Mouse (Mus musculus): ENCODE data around the gene Tm4sf5. TPM values are rescaled to one million over a fixed set of nuclear protein-coding genes. Genes with fewer than 3 reads are reported as not detected.
A peak's percentile ranks its signal among the peaks of the same experiment; 100 is the strongest.
"Not testable (repeated sequence)": the region's sequence is repeated elsewhere in the genome, so short reads cannot be mapped to it uniquely, and the experiment has no call there.

Gene Tm4sf5
- polyA plus RNA-seq, 1 experiment from 2014 or later: 2.3 TPM

- Histone ChIP-seq H3K4me1 (ENCODE audit: control insufficient read depth, low read depth, low read length) (peaks cover 9% of the 10 kb centered on the region), H3K36me3 (ENCODE audit: control insufficient read depth, insufficient read depth) (peaks cover 10% of the 10 kb centered on the region), H3K27me3 (ENCODE audit: control insufficient read depth, insufficient read depth, low read depth, low read length) (no peaks in the 10 kb centered on the region), H3K9me3 (replicated peaks; ENCODE audit: control insufficient read depth, low read length) (no peaks in the 10 kb centered on the region), H3K27ac (ENCODE audit: low read length) (no peak overlapping the region), H3K9ac (ENCODE audit: low read depth, low read length) (no peak overlapping the region), H3K4me3 (ENCODE audit: low read depth, low read length) (peak overlapping the region; percentile 85), H3K4me2 (ENCODE audit: low read depth, low read length) (peak overlapping the region; percentile 82)
- no peak for ATAC-seq (ENCODE audit: low read depth)
- 82% methylated on average over 12 of the region's 12 CpGs for WGBS (ENCODE audit: insufficient replicate concordance)
Measured at GRCm38 (mm10) chr11:70526211-70526610, 21.2 kb downstream of the Tm4sf5 start.

GRCm38 (mm10) chr11:70528610-70529009 lies 23.6 kb downstream of the Tm4sf5 start:
- Histone ChIP-seq H3K36me3 (ENCODE audit: control insufficient read depth, insufficient read depth) (peaks cover 10% of the 10 kb centered on the region), H3K9me3 (replicated peaks; ENCODE audit: control insufficient read depth, low read length) (no peaks in the 10 kb centered on the region), H3K9ac (ENCODE audit: low read depth, low read length) (no peak overlapping the region), H3K27ac (ENCODE audit: low read length) (no peak overlapping the region), H3K27me3 (ENCODE audit: control insufficient read depth, insufficient read depth, low read depth, low read length) (no peaks in the 10 kb centered on the region), H3K4me2 (ENCODE audit: low read depth, low read length) (no peak overlapping the region), H3K4me1 (ENCODE audit: control insufficient read depth, low read depth, low read length) (peaks cover 9% of the 10 kb centered on the region), H3K4me3 (ENCODE audit: low read depth, low read length) (no peak overlapping the region)
- no peak for ATAC-seq (ENCODE audit: low read depth)
- WGBS (ENCODE audit: insufficient replicate concordance): 67% methylated on average over 7 of the region's 7 CpGs

- not testable (repeated sequence) for H3K4me3 ChIP-seq (ENCODE audit: low read depth, low read length); H3K27me3 ChIP-seq (ENCODE audit: control insufficient read depth, insufficient read depth, low read depth, low read length); H3K4me1 ChIP-seq (ENCODE audit: control insufficient read depth, low read depth, low read length); H3K9me3 ChIP-seq (replicated peaks; ENCODE audit: control insufficient read depth, low read length); H3K27ac ChIP-seq (ENCODE audit: low read length); H3K4me2 ChIP-seq (ENCODE audit: low read depth, low read length); ATAC-seq (ENCODE audit: low read depth); H3K9ac ChIP-seq (ENCODE audit: low read depth, low read length)
- peaks cover 10% of the 10 kb centered on the region for H3K36me3 ChIP-seq (ENCODE audit: control insufficient read depth, insufficient read depth)
- WGBS (ENCODE audit: insufficient replicate concordance): 59% methylated on average over 2 of the region's 2 CpGs
Measured at GRCm38 (mm10) chr11:70531065-70531464, 26.0 kb downstream of the Tm4sf5 start.

GRCm38 (mm10) chr11:70532839-70533238 lies 27.8 kb downstream of the Tm4sf5 start, which contains the start of gene Gm40193:
Gene Gm40193 (minus strand): TSS chr11:70532939.
- ATAC-seq (ENCODE audit: low read depth): no peak
- Histone ChIP-seq H3K36me3 (ENCODE audit: control insufficient read depth, insufficient read depth) (no peaks in the 10 kb centered on the region; the same call in 1 of the 2 replicates), H3K4me2 (ENCODE audit: low read depth, low read length) (no peak within 1 kb of the TSS), H3K4me3 (ENCODE audit: low read depth, low read length) (no peak within 1 kb of the TSS), H3K9ac (ENCODE audit: low read depth, low read length) (no peak within 1 kb of the TSS), H3K27ac (ENCODE audit: low read length) (no peak within 1 kb of the TSS), H3K9me3 (replicated peaks; ENCODE audit: control insufficient read depth, low read length) (no peaks in the 10 kb centered on the region), H3K27me3 (ENCODE audit: control insufficient read depth, insufficient read depth, low read depth, low read length) (no peaks in the 10 kb centered on the region), H3K4me1 (ENCODE audit: control insufficient read depth, low read depth, low read length) (no peaks in the 10 kb centered on the region)
- WGBS (ENCODE audit: insufficient replicate concordance): 72% methylated on average over 6 of the region's 6 CpGs

- H3K4me1 ChIP-seq (ENCODE audit: control insufficient read depth, low read depth, low read length): peaks cover 3% of the 10 kb centered on the region; the same call in 1 of the 2 replicates
- peak overlapping the region; percentile 38 for H3K9ac ChIP-seq (ENCODE audit: low read depth, low read length)
- 17% methylated on average over 9 of the region's 9 CpGs for whole genome bisulfite sequencing (ENCODE audit: insufficient replicate concordance)
- no peaks in the 10 kb centered on the region for H3K9me3 ChIP-seq (replicated peaks; ENCODE audit: control insufficient read depth, low read length)
- H3K4me3 ChIP-seq (ENCODE audit: low read depth, low read length): peak overlapping the region; percentile 55
- ATAC-seq (ENCODE audit: low read depth): no peak
- H3K27me3 ChIP-seq (ENCODE audit: control insufficient read depth, insufficient read depth, low read depth, low read length): peaks cover 34% of the 10 kb centered on the region
- H3K36me3 ChIP-seq (ENCODE audit: control insufficient read depth, insufficient read depth): no peaks in the 10 kb centered on the region
- peak overlapping the region; percentile 61 for H3K4me2 ChIP-seq (ENCODE audit: low read depth, low read length)
- H3K27ac ChIP-seq (ENCODE audit: low read length): no peak overlapping the region; the same call in 1 of the 2 replicates
Measured at GRCm38 (mm10) chr11:70539423-70539822, 34.4 kb downstream of the Tm4sf5 start.

- H3K4me3 ChIP-seq (ENCODE audit: low read depth, low read length): peak within 1 kb of the TSS; percentile 55
- H3K27ac ChIP-seq (ENCODE audit: low read length): no peak within 1 kb of the TSS; the same call in 1 of the 2 replicates
- 1% methylated on average over 65 of the region's 65 CpGs for WGBS (ENCODE audit: insufficient replicate concordance)
- no peaks in the 10 kb centered on the region for H3K36me3 ChIP-seq (ENCODE audit: control insufficient read depth, insufficient read depth)
- H3K9me3 ChIP-seq (replicated peaks; ENCODE audit: control insufficient read depth, low read length): no peaks in the 10 kb centered on the region
- peaks cover 3% of the 10 kb centered on the region; the same call in 1 of the 2 replicates for H3K4me1 ChIP-seq (ENCODE audit: control insufficient read depth, low read depth, low read length)
- ATAC-seq (ENCODE audit: low read depth): peak; percentile 97
- H3K4me2 ChIP-seq (ENCODE audit: low read depth, low read length): peak within 1 kb of the TSS; percentile 61
- H3K9ac ChIP-seq (ENCODE audit: low read depth, low read length): peak within 1 kb of the TSS; percentile 38
- H3K27me3 ChIP-seq (ENCODE audit: control insufficient read depth, insufficient read depth, low read depth, low read length): peaks cover 34% of the 10 kb centered on the region
Measured at GRCm38 (mm10) chr11:70539877-70540587, 35.0 kb downstream of the Tm4sf5 start, which contains the start of gene Pld2. Gene Pld2 (plus strand): TSS chr11:70540064.

GRCm38 (mm10) chr11:70540928-70541327 lies 35.9 kb downstream of the Tm4sf5 start:
- H3K4me3 ChIP-seq (ENCODE audit: low read depth, low read length): peak overlapping the region; percentile 55; the same call in 1 of the 2 replicates
- peak overlapping the region; percentile 61; the same call in 1 of the 2 replicates for H3K4me2 ChIP-seq (ENCODE audit: low read depth, low read length)
- H3K9ac ChIP-seq (ENCODE audit: low read depth, low read length): no peak overlapping the region
- 72% methylated on average over 7 of the region's 7 CpGs for WGBS (ENCODE audit: insufficient replicate concordance)
- H3K9me3 ChIP-seq (replicated peaks; ENCODE audit: control insufficient read depth, low read length): no peaks in the 10 kb centered on the region
- no peak overlapping the region for H3K27ac ChIP-seq (ENCODE audit: low read length)
- peaks cover 34% of the 10 kb centered on the region for H3K27me3 ChIP-seq (ENCODE audit: control insufficient read depth, insufficient read depth, low read depth, low read length)
- no peaks in the 10 kb centered on the region for H3K36me3 ChIP-seq (ENCODE audit: control insufficient read depth, insufficient read depth)
- peaks cover 3% of the 10 kb centered on the region; the same call in 1 of the 2 replicates for H3K4me1 ChIP-seq (ENCODE audit: control insufficient read depth, low read depth, low read length)
- no peak for ATAC-seq (ENCODE audit: low read depth)

GRCm38 (mm10) chr11:70541415-70541814 lies 36.4 kb downstream of the Tm4sf5 start:
- peaks cover 3% of the 10 kb centered on the region; the same call in 1 of the 2 replicates for H3K4me1 ChIP-seq (ENCODE audit: control insufficient read depth, low read depth, low read length)
- no peak for ATAC-seq (ENCODE audit: low read depth)
- no peak overlapping the region for H3K27ac ChIP-seq (ENCODE audit: low read length)
- no peaks in the 10 kb centered on the region for H3K36me3 ChIP-seq (ENCODE audit: control insufficient read depth, insufficient read depth)
- no peaks in the 10 kb centered on the region for H3K9me3 ChIP-seq (replicated peaks; ENCODE audit: control insufficient read depth, low read length)
- H3K4me2 ChIP-seq (ENCODE audit: low read depth, low read length): no peak overlapping the region
- H3K9ac ChIP-seq (ENCODE audit: low read depth, low read length): no peak overlapping the region
- no peak overlapping the region for H3K4me3 ChIP-seq (ENCODE audit: low read depth, low read length)
- 56% methylated on average over 5 of the region's 5 CpGs for WGBS (ENCODE audit: insufficient replicate concordance)
- H3K27me3 ChIP-seq (ENCODE audit: control insufficient read depth, insufficient read depth, low read depth, low read length): peaks cover 34% of the 10 kb centered on the region

- Histone ChIP-seq H3K27ac (ENCODE audit: low read length) (no peak overlapping the region), H3K4me2 (ENCODE audit: low read depth, low read length) (no peak overlapping the region), H3K4me3 (ENCODE audit: low read depth, low read length) (no peak overlapping the region), H3K9ac (ENCODE audit: low read depth, low read length) (no peak overlapping the region), H3K27me3 (ENCODE audit: control insufficient read depth, insufficient read depth, low read depth, low read length) (peaks cover 29% of the 10 kb centered on the region), H3K4me1 (ENCODE audit: control insufficient read depth, low read depth, low read length) (peaks cover 3% of the 10 kb centered on the region; the same call in 1 of the 2 replicates), H3K36me3 (ENCODE audit: control insufficient read depth, insufficient read depth) (no peaks in the 10 kb centered on the region), H3K9me3 (replicated peaks; ENCODE audit: control insufficient read depth, low read length) (no peaks in the 10 kb centered on the region)
- 47% methylated on average over 7 of the region's 7 CpGs for WGBS (ENCODE audit: insufficient replicate concordance)
- ATAC-seq (ENCODE audit: low read depth): no peak
Measured at GRCm38 (mm10) chr11:70544496-70544895, 39.5 kb downstream of the Tm4sf5 start.

All from liver, embryonic 16.5 days (tissue).